Mouse (Mus musculus): ENCODE data around the gene Dnmt1.

- no peak for TF ChIP-seq CTCF (IDR thresholded peaks at IDR 0.05; ENCODE audit: low read depth, low read length)
- TF ChIP-seq POLR2A (IDR thresholded peaks at IDR 0.05; ENCODE audit: borderline replicate concordance, low read depth, low read length), result no peak
Observed at GRCm38 (mm10) chr9:20986952-20987686, 27.4 kb upstream of the Dnmt1 start.

All from bone marrow macrophage, adult 2 months (primary cell).